Mouse (Mus musculus) CH12.LX (cell line): ENCODE measurements around the gene Nat10. TPM values are rescaled to one million over a fixed set of nuclear protein-coding genes. Genes with fewer than 3 reads are reported as not detected.
A peak's percentile ranks its signal among the peaks of the same experiment; 100 is the strongest.

Experiments
- DNase-seq: peaks from one replicate; pipeline ENCODE4 v3.0.0-alpha.2; 2013; ENCODE audit errors: extremely low read depth
- H3K27ac ChIP-seq: 2 replicates; pipeline ENCODE4 v1.5.1; 2012; ENCODE audit warnings: low read depth, mild to moderate bottlenecking, control low read depth, moderate library complexity; ENCODE audit not compliant: insufficient read depth
- H3K27me3 ChIP-seq: replicated peaks from 2 replicates; pipeline ENCODE3; 2012; ENCODE audit warnings: inconsistent platforms
- H3K36me3 ChIP-seq, 2 experiments: replicated peaks in 1 of 2; 2 replicates each; pipeline versions ENCODE3 to v1.6.1; 2012; ENCODE audit warnings: inconsistent platforms in 1 of 2, low read length in 1 of 2, mild to moderate bottlenecking in 1 of 2, mixed read lengths in 1 of 2, moderate library complexity in 1 of 2; ENCODE audit not compliant: control insufficient read depth in 1 of 2, insufficient read depth in 1 of 2
- H3K4me1 ChIP-seq, 2 experiments: 2 replicates each; pipeline ENCODE4 v1.6.1; 2012; ENCODE audit warnings: inconsistent platforms in 1 of 2, moderate library complexity in 1 of 2; ENCODE audit not compliant: insufficient read depth in 2 of 2, control insufficient read depth in 1 of 2
- H3K4me2 ChIP-seq: 2 replicates; pipeline ENCODE4 v1.6.1; 2012; ENCODE audit warnings: low read depth, mild to moderate bottlenecking, control low read depth; ENCODE audit not compliant: poor library complexity, insufficient read depth, severe bottlenecking
- H3K4me3 ChIP-seq, 3 experiments: fragments of 150-350 bp in 1 of 3; sonication (generic) in 1 of 3; replicated peaks in 1 of 3; 2 replicates each; pipeline versions ENCODE3 to v1.5.1; 2011 to 2012; ENCODE audit warnings: low read depth in 2 of 3, low read length in 2 of 3, mild to moderate bottlenecking in 2 of 3, moderate library complexity in 2 of 3, control low read depth in 1 of 3, improper control_type of control experiment in 1 of 3, inconsistent platforms in 1 of 3, mixed read lengths in 1 of 3; ENCODE audit not compliant: poor library complexity in 1 of 3
- H3K79me2 ChIP-seq: replicated peaks from 2 replicates; pipeline ENCODE4 v1.6.1; 2012; ENCODE audit warnings: mild to moderate bottlenecking, moderate library complexity; ENCODE audit not compliant: control insufficient read depth, poor library complexity, insufficient read depth, severe bottlenecking; ENCODE audit errors: extremely low read depth
- H3K9ac ChIP-seq: 2 replicates; pipeline ENCODE4 v1.6.1; 2012; ENCODE audit warnings: low read depth, mild to moderate bottlenecking, control low read depth, moderate library complexity; ENCODE audit not compliant: insufficient read depth
- H3K9me3 ChIP-seq: replicated peaks from 2 replicates; pipeline ENCODE3; 2012; ENCODE audit warnings: low read length, inconsistent platforms, mixed read lengths
- BHLHE40 ChIP-seq: IDR thresholded peaks from 2 replicates; pipeline ENCODE4 v1.6.1; 2011; ENCODE audit warnings: mild to moderate bottlenecking, low read depth, low read length, improper control_type of control experiment
- CHD2 ChIP-seq: IDR thresholded peaks from 2 replicates; pipeline ENCODE4 v1.6.1; 2011; ENCODE audit warnings: low read length, improper control_type of control experiment
- EP300 ChIP-seq: IDR thresholded peaks from 2 replicates; pipeline ENCODE4 v1.6.1; 2011; ENCODE audit warnings: low read length, improper control_type of control experiment
- ETS1 ChIP-seq: conservative IDR thresholded peaks from 2 replicates; pipeline ENCODE4 v1.6.1; 2012; ENCODE audit warnings: low read depth, mild to moderate bottlenecking, inconsistent platforms, low read length, improper control_type of control experiment, moderate library complexity
- IRF4 ChIP-seq: IDR thresholded peaks from 2 replicates; pipeline ENCODE4 v1.6.1; 2014; ENCODE audit warnings: low read depth, mild to moderate bottlenecking, inconsistent platforms, low read length, improper control_type of control experiment
- JUND ChIP-seq: conservative IDR thresholded peaks from 2 replicates; pipeline ENCODE4 v1.6.1; 2011; ENCODE audit warnings: low read depth, low read length, improper control_type of control experiment
- MEF2A ChIP-seq: IDR thresholded peaks from 2 replicates; pipeline ENCODE4 v1.6.1; 2014; ENCODE audit warnings: low read depth, mild to moderate bottlenecking, inconsistent platforms, low read length, improper control_type of control experiment, borderline replicate concordance
- MXI1 ChIP-seq: IDR thresholded peaks from 2 replicates; pipeline ENCODE4 v1.6.1; 2011; ENCODE audit warnings: mild to moderate bottlenecking, low read depth, low read length, improper control_type of control experiment
- MYC ChIP-seq: IDR thresholded peaks from 2 replicates; pipeline ENCODE4 v1.6.1; 2011; ENCODE audit warnings: low read depth, mild to moderate bottlenecking, improper control_type of control experiment, low read length
- RCOR1 ChIP-seq: conservative IDR thresholded peaks from 2 replicates; pipeline ENCODE4 v1.6.1; 2012; ENCODE audit warnings: low read depth, mild to moderate bottlenecking, inconsistent platforms, low read length, improper control_type of control experiment
- SIN3A ChIP-seq: IDR thresholded peaks from 2 replicates; pipeline ENCODE4 v1.6.1; 2012; ENCODE audit warnings: low read length, improper control_type of control experiment, inconsistent platforms
- TCF12 ChIP-seq: IDR thresholded peaks from 2 replicates; pipeline ENCODE4 v1.6.1; 2014; ENCODE audit warnings: low read depth, mild to moderate bottlenecking, inconsistent platforms, low read length, improper control_type of control experiment
- UBTF ChIP-seq: IDR thresholded peaks from 2 replicates; pipeline ENCODE4 v1.6.1; 2012; ENCODE audit warnings: low read depth, mild to moderate bottlenecking, inconsistent platforms, low read length, improper control_type of control experiment, moderate library complexity
- USF1 ChIP-seq: IDR thresholded peaks from 2 replicates; pipeline ENCODE4 v1.6.1; 2014; ENCODE audit warnings: low read depth, mild to moderate bottlenecking, inconsistent platforms, low read length, improper control_type of control experiment
- USF2 ChIP-seq: conservative IDR thresholded peaks from 2 replicates; pipeline ENCODE4 v1.6.1; 2011; ENCODE audit warnings: low read depth, low read length, improper control_type of control experiment
- dilution Hi-C: fragments of 300-500 bp; cut with MboI; formaldehyde crosslinking; loops from 2 replicates; pipeline ENCODE4 v1.14.3; 2020; ENCODE audit warnings: low sequenced_read_pairs; ENCODE audit not compliant: extremely low pct_unique_long_range_greater_than_20kb, extremely low pct_ligation_motif_present
- in situ Hi-C: fragments of 300-500 bp; cut with MboI; formaldehyde crosslinking; loops from 3 replicates; pipeline ENCODE4 v1.14.3; 2019; ENCODE audit warnings: low sequenced_read_pairs, low pct_ligation_motif_present, low pct_unique_long_range_greater_than_20kb, mixed read lengths
- polyA plus RNA-seq: library from polyadenylated mRNA; unstranded; fragments of >175 nt; gene quantifications from 2 replicates; pipeline ENCODE4 v1.2.1, GENCODE M21; 2012; ENCODE audit warnings: low read depth; ENCODE audit not compliant: insufficient read length
- total RNA-seq, 2 experiments: library from RNA; depleted of rRNA; stranded (reverse); fragments of 300-350 nt in 1 of 2; fragments of >200 nt in 1 of 2; gene quantifications; 2 replicates each; pipeline ENCODE4 v1.2.3; 2012 to 2014

Nat10 gene
- total and polyA plus RNA-seq, 3 experiments = 31.0 to 83.6 (median 36.0) TPM

GRCm38 (mm10) chr2:103684431-103684830, 76.6 kb downstream of the Nat10 start:
- DNase-seq = peak; percentile 59

GRCm38 (mm10) chr2:103682927-103683442, 78.1 kb downstream of the Nat10 start:
- peak overlapping the region; percentile 57 for H3K4me2 ChIP-seq
- DNase-seq = peak; percentile 66
- peaks cover 0 to 5% of the 10 kb centered on the region in 2 experiments for H3K36me3 ChIP-seq
- peak overlapping the region; percentile 72 for H3K9ac ChIP-seq
- peak overlapping the region; percentile 89 for H3K27ac ChIP-seq
- peak; percentile 35 for TF ChIP-seq MXI1
- 0 out of 2 replicates have a peak, but pooled peaks have one; percentile 21 for TF ChIP-seq TCF12
- TF ChIP-seq USF2 = peak; percentile 49; the same call in 1 of the 2 replicates
- TF ChIP-seq CHD2 = no peak
- TF ChIP-seq MYC = 0 out of 2 replicates have a peak, but pooled peaks have one; percentile 30
- TF ChIP-seq SIN3A = no peak; the same call in none of the 2 replicates
- TF ChIP-seq UBTF = no peak
- peak; percentile 65 for TF ChIP-seq USF1
- peak; percentile 57 for TF ChIP-seq BHLHE40
- no peak for TF ChIP-seq IRF4
- TF ChIP-seq ETS1 = peak; percentile 85
- no peak for TF ChIP-seq EP300
- no peak for TF ChIP-seq JUND
- in situ Hi-C loops (no loop called here), dilution Hi-C loops (no loop called here)
- no peaks in the 10 kb centered on the region for H3K9me3 ChIP-seq
- no peaks in the 10 kb centered on the region for H3K79me2 ChIP-seq
- H3K4me1 ChIP-seq = peaks cover 49 to 92% of the 10 kb centered on the region in 2 experiments
- H3K27me3 ChIP-seq = no peaks in the 10 kb centered on the region
- H3K4me3 ChIP-seq = peak overlapping the region in 2 of 3 experiments; percentile 22 to 34

More at GRCm38 (mm10) chr2:103684431-103684830, 76.6 kb downstream of the Nat10 start:
- Histone ChIP-seq H3K79me2 (no peaks in the 10 kb centered on the region), H3K9ac (no peak overlapping the region), H3K27me3 (no peaks in the 10 kb centered on the region), H3K4me3 (no peak overlapping the region), H3K27ac (peak overlapping the region; percentile 66), H3K4me1 (peaks cover 44 to 77% of the 10 kb centered on the region in 2 experiments), H3K4me2 (peak overlapping the region; percentile 52), H3K36me3 (peaks cover 0 to 5% of the 10 kb centered on the region in 2 experiments), H3K9me3 (no peaks in the 10 kb centered on the region)
- dilution Hi-C loops (no loop called here), in situ Hi-C loops (no loop called here)
- TF ChIP-seq BHLHE40 (peak; percentile 89), IRF4 (0 out of 2 replicates have a peak, but pooled peaks have one; percentile 35), TCF12 (peak; percentile 65; the same call in 1 of the 2 replicates), MEF2A (peak; percentile 50; the same call in 1 of the 2 replicates), EP300 (peak; percentile 68), RCOR1 (no peak), UBTF (no peak; the same call in 1 of the 2 replicates), ETS1 (peak; percentile 92)
